Mouse (Mus musculus) lung, postnatal 4 days (tissue): Measurements from ENCODE around the gene Pabpn1l.
"Not testable (repeated sequence)": the region's sequence is repeated elsewhere in the genome, so short reads cannot be mapped to it uniquely, and the experiment has no call there.

Experiments used
- DNase-seq, 2 experiments: peaks; one replicate each; pipeline ENCODE4 v3.0.0; 2021

The Pabpn1l gene

DNA sequence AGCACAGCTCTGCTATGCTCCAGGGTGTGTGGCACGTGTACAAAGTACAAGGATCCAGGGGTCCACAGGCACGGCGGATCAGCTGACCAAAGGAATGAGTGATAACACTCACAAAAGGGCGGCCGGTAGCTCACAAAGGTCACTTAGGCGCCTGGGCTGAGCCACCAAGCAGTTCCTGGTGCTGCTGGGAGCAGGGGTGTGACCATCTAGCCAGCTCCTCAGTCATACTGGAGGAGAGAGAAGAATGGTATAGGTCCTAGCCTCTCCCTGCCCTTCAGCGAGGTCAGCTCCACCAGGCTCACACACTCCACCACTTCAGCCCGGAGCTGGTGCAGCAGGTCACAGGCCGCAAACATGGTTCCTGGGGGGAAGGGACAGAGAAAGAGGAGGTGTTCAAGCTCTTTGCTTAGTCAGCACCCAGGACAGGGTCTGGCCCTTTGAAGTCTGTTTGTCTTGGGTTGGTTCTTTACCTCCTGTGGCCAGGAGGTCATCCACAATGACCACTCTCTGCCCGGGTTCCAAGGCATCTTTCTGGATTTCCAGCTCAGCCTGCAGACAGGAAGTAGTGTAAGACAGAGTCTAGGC is 47.8 kb downstream of the Pabpn1l start:
- DNase-seq = no peak

DNA sequence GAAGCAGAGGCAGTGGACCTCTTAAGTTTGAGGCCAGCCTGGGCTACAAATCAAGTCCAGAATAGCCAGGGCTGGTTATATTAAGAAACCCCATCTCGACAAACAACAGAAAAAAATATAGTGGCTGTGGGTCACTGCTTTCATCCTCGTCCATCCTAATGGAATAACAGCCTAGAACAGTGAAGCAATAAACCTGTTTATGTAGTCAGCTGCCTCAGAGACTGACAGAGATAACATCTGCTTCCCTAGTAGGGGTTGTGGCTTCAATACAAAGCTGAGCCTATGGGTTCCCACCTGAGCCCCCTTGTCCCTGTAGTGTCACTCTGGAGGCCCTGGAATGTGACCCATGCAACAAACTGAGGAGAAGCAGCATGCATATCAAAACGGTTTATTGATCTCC is 48.3 kb downstream of the Pabpn1l start:
- DNase-seq = no peak

DNA sequence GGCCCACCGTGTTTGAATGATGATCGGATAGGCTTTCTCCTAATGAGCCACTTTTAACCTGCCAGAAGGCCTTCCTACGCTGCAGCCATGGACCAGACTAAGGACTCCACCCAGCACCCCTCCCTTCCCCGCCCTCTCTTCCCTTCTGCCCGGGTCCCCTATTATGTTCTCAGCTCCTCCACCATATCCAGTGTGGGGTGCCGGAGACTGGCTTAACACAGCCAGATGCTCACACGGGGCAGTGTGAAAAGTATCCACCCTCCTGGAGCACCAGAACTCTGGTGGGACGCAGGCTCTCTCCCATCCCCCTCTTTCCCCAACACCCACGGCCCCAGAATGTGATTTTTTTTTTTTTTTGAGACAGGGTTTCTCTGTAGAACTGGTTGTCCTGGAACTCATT is 49.0 kb downstream of the Pabpn1l start:
- no peak for DNase-seq

DNA sequence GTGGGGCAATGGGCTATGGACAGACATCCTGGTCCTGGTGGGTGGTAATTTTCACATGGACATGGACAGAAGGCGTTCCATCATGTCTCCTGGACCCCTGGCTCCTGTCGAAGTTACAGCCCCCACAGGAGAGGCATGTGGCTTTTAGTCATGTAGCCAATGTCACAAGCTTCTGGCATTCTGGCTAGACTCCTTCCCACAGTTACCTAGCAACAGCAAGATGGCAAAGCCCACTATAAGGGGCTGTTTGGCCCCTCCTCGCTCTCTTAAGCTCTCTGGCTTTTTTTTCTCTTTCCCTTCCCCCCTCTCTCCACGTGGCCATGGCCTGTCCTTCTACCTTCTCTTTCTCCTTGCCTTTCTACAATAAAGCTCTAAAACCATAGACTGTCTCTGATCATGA is 49.4 kb downstream of the Pabpn1l start:
- not testable (repeated sequence) for DNase-seq

DNA sequence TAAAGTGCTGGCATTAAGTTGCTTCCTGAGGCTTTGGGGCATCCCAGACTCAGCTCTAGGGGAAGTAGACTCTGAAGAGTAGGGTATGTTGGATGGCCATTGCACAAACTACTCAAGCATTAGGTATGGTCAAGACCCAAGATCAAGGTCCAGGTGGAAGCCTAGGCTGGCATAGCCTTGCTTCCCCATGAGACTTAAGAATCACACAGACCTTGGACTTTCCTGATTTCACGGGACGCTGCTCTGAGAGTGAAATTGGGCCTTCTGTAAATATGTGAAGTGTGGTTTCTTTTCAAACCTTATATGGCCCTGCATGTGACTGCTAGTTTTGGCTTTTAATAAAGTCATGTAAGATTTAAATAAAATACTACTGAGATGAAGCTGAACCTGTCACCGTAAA is 49.8 kb downstream of the Pabpn1l start:
- no peak for DNase-seq

DNA sequence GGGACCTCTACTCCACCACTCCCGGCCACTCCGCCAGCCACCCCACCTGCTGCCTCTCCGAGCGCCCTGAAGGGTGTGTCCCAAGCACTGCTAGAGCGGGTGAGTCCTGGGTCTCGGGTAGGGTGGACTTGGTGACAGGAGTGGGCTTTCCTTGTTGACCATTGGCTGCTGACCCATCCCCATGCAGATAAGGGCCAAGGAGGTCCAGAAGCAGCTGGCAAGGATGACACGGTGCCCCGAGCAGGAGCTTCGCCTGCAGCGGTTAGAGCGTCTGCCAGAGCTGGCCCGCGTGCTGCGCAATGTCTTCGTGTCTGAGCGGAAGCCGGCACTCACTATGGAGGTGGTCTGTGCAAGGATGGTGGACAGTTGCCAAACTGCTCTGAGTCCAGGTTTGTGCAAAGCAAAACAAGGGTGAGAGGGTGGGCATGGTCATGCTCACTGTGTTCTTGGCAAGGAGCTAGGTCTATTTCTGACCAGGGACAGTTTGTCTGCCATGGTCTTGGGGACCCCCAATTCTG is 50.7 kb downstream of the Pabpn1l start:
- peak in 1 of 2 experiments; percentile 22 for DNase-seq

DNA sequence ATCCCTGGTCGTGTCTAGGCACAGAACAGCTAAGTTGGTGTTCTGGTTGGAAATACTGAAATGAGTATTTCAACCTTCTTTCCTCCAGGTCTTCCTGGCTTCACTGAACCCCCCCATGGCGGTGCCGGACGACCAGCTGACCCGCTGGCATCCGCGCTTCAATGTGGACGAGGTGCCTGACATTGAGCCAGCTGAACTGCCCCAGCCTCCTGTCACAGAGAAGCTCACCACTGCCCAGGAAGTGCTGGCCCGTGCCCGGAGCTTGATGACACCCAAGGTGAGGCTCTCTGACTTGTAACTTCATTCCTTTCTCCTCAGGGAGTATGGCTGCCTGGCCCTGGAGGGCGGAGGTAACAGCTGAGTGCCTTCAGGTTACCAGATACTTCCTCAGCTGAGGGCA is 51.4 kb downstream of the Pabpn1l start:
- no peak for DNase-seq

DNA sequence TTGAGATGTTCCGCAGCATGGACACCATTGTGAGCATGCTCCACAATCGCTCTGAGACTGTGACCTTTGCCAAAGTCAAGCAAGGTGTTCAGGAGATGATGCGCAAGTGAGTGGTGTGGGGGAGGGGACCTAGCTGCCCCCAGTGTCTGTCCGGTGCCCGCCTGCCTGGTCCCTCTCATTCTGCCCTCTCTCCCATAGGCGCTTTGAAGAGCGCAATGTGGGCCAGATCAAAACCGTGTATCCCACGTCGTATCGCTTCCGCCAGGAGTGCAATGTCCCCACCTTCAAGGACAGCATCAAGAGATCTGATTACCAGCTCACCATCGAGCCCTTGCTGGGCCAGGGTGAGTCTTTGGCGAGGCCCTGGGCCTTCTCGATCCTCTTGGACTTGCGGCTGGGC is 52.5 kb downstream of the Pabpn1l start:
- DNase-seq = no peak
